Mouse (Mus musculus): ENCODE measurements around the gene Klk1. TPM values are rescaled to one million over a fixed set of nuclear protein-coding genes. Genes with fewer than 3 reads are reported as not detected.
"Not testable (repeated sequence)": the region's sequence is repeated elsewhere in the genome, so short reads cannot be mapped to it uniquely, and the experiment has no call there.

Klk1 gene
- polyA plus RNA-seq, 1 experiment: 17.1 TPM

GRCm38 (mm10) chr7:44215645-44216044 lies 9.5 kb upstream of the Klk1 start, which contains the start of gene Klk1b5:
Gene Klk1b5, plus strand, starts transcription at chr7:44215945.
- Histone ChIP-seq H3K4me3 (ENCODE audit: control insufficient read depth, low read depth, low read length) (no peak within 1 kb of the TSS), H3K36me3 (ENCODE audit: control insufficient read depth, insufficient read depth, low read length) (no peaks in the 10 kb centered on the region), H3K27ac (ENCODE audit: control insufficient read depth, insufficient read depth, low read depth, low read length) (no peak within 1 kb of the TSS), H3K4me1 (ENCODE audit: control insufficient read depth, insufficient read depth, low read length) (no peaks in the 10 kb centered on the region), H3K27me3 (ENCODE audit: control insufficient read depth, insufficient read depth, low read length) (no peaks in the 10 kb centered on the region)
- TF ChIP-seq POLR2A (IDR thresholded peaks at IDR 0.05; ENCODE audit: control insufficient read depth, low read depth, low read length) (no peak), CTCF (IDR thresholded peaks at IDR 0.05; ENCODE audit: control insufficient read depth, insufficient read depth, insufficient replicate concordance, low read depth, low read length) (no peak)

GRCm38 (mm10) chr7:44221601-44222000 lies 3.6 kb upstream of the Klk1 start:
- not testable (repeated sequence) for H3K4me3 ChIP-seq (ENCODE audit: control insufficient read depth, low read depth, low read length); H3K36me3 ChIP-seq (ENCODE audit: control insufficient read depth, insufficient read depth, low read length); H3K4me1 ChIP-seq (ENCODE audit: control insufficient read depth, insufficient read depth, low read length); H3K27ac ChIP-seq (ENCODE audit: control insufficient read depth, insufficient read depth, low read depth, low read length); H3K27me3 ChIP-seq (ENCODE audit: control insufficient read depth, insufficient read depth, low read length)

- not testable (repeated sequence) for H3K36me3 ChIP-seq (ENCODE audit: control insufficient read depth, insufficient read depth, low read length); H3K27me3 ChIP-seq (ENCODE audit: control insufficient read depth, insufficient read depth, low read length); H3K27ac ChIP-seq (ENCODE audit: control insufficient read depth, insufficient read depth, low read depth, low read length); H3K4me1 ChIP-seq (ENCODE audit: control insufficient read depth, insufficient read depth, low read length); H3K4me3 ChIP-seq (ENCODE audit: control insufficient read depth, low read depth, low read length)
These were observed 2.8 kb upstream of the Klk1 start for GRCm38 (mm10) chr7:44222335-44222734.

DNA sequence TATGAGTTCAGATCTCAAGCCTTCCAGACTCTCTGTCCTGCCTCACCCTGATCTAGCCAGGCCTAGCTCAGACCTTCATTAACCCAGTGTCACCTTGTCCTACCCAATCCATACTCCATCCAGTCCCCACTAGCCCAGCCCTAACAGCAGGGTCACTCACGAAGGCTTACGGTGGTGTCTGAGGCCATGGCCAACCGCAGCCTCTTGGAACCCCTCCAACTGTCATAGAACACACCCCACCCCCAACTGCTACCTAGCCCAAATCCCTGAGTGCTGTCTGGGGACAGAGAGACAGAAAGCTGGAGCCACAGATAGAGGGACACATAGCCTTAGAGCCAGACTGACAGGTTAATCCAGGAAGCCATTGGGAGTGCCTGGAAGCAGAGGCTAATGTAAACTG lies 10.7 kb downstream of the Klk1 start, which contains the start of gene Gm36864:
Gene Gm36864 (plus strand): TSS at position 269 of the 400 bp plus-strand sequence.
- Histone ChIP-seq H3K27ac (ENCODE audit: control insufficient read depth, insufficient read depth, low read depth, low read length) (peak within 1 kb of the TSS; percentile 96), H3K4me3 (ENCODE audit: control insufficient read depth, low read depth, low read length) (peak within 1 kb of the TSS; percentile 88), H3K27me3 (ENCODE audit: control insufficient read depth, insufficient read depth, low read length) (no peaks in the 10 kb centered on the region), H3K36me3 (ENCODE audit: control insufficient read depth, insufficient read depth, low read length) (no peaks in the 10 kb centered on the region; the same call in 1 of the 2 replicates), H3K4me1 (ENCODE audit: control insufficient read depth, insufficient read depth, low read length) (peaks cover 3% of the 10 kb centered on the region)
- TF ChIP-seq POLR2A (IDR thresholded peaks at IDR 0.05; ENCODE audit: control insufficient read depth, low read depth, low read length) (peak; percentile 81; the same call in 1 of the 2 replicates), CTCF (IDR thresholded peaks at IDR 0.05; ENCODE audit: control insufficient read depth, insufficient read depth, insufficient replicate concordance, low read depth, low read length) (no peak)

DNA sequence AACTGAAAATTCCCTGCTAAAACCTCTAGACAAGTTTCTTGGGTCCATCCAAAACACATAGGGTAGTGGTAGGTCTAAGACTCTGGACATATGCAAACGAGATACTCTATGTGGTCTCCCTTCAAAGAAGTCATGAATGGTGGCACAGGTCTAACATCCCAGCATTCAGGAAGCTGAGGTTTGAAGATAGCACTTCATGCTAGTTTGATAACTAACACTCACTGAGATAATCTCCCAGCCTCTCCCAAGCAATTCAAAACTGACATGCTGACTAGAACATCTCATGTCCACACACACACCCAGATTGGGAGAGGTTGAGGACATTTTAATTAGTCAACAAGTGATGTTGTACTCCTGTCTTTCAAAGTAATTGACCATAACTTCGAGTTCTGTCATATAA lies 14.8 kb downstream of the Klk1 start:
- Histone ChIP-seq H3K36me3 (ENCODE audit: control insufficient read depth, insufficient read depth, low read length) (no peaks in the 10 kb centered on the region; the same call in 1 of the 2 replicates), H3K4me1 (ENCODE audit: control insufficient read depth, insufficient read depth, low read length) (peaks cover 3% of the 10 kb centered on the region), H3K27ac (ENCODE audit: control insufficient read depth, insufficient read depth, low read depth, low read length) (no peak overlapping the region), H3K4me3 (ENCODE audit: control insufficient read depth, low read depth, low read length) (no peak overlapping the region), H3K27me3 (ENCODE audit: control insufficient read depth, insufficient read depth, low read length) (no peaks in the 10 kb centered on the region)
- TF ChIP-seq POLR2A (IDR thresholded peaks at IDR 0.05; ENCODE audit: control insufficient read depth, low read depth, low read length): no peak
- no peak for TF ChIP-seq CTCF (IDR thresholded peaks at IDR 0.05; ENCODE audit: control insufficient read depth, insufficient read depth, insufficient replicate concordance, low read depth, low read length)

- no peak overlapping the region for H3K27ac ChIP-seq (ENCODE audit: control insufficient read depth, insufficient read depth, low read depth, low read length)
- peaks cover 3% of the 10 kb centered on the region for H3K4me1 ChIP-seq (ENCODE audit: control insufficient read depth, insufficient read depth, low read length)
- no peaks in the 10 kb centered on the region for H3K27me3 ChIP-seq (ENCODE audit: control insufficient read depth, insufficient read depth, low read length)
- no peak overlapping the region for H3K4me3 ChIP-seq (ENCODE audit: control insufficient read depth, low read depth, low read length)
- no peaks in the 10 kb centered on the region; the same call in 1 of the 2 replicates for H3K36me3 ChIP-seq (ENCODE audit: control insufficient read depth, insufficient read depth, low read length)
- TF ChIP-seq POLR2A (IDR thresholded peaks at IDR 0.05; ENCODE audit: control insufficient read depth, low read depth, low read length) (no peak), CTCF (IDR thresholded peaks at IDR 0.05; ENCODE audit: control insufficient read depth, insufficient read depth, insufficient replicate concordance, low read depth, low read length) (no peak)
These were observed 15.6 kb downstream of the Klk1 start for GRCm38 (mm10) chr7:44240712-44241111.

GRCm38 (mm10) chr7:44241163-44241562 lies 16.0 kb downstream of the Klk1 start:
- no peak overlapping the region for H3K4me3 ChIP-seq (ENCODE audit: control insufficient read depth, low read depth, low read length)
- H3K27ac ChIP-seq (ENCODE audit: control insufficient read depth, insufficient read depth, low read depth, low read length): no peak overlapping the region
- H3K27me3 ChIP-seq (ENCODE audit: control insufficient read depth, insufficient read depth, low read length): no peaks in the 10 kb centered on the region
- peaks cover 3% of the 10 kb centered on the region for H3K4me1 ChIP-seq (ENCODE audit: control insufficient read depth, insufficient read depth, low read length)
- TF ChIP-seq POLR2A (IDR thresholded peaks at IDR 0.05; ENCODE audit: control insufficient read depth, low read depth, low read length) (no peak), CTCF (IDR thresholded peaks at IDR 0.05; ENCODE audit: control insufficient read depth, insufficient read depth, insufficient replicate concordance, low read depth, low read length) (no peak)
- no peaks in the 10 kb centered on the region; the same call in 1 of the 2 replicates for H3K36me3 ChIP-seq (ENCODE audit: control insufficient read depth, insufficient read depth, low read length)

DNA sequence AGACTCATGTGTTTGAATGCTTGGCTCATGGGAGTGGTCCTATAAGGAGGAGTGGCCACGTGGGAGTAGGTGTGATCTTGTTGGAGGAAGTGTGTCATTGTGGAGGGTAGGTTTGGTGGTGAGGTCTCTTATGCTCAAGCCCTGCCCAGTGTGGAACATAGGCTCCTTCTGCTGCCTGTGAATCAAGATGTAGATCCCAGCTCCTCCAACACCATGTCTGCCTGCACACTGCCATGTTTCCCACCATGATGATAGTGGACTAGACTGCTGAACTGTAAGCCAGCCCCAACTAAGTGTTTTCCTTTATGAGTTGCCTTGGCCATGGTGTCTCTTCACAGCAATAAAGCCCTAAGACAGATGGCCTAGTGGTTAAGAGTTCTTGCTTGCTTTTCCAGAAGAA lies 18.9 kb downstream of the Klk1 start:
- Histone ChIP-seq H3K27ac (ENCODE audit: control insufficient read depth, insufficient read depth, low read depth, low read length) (no peak overlapping the region), H3K4me3 (ENCODE audit: control insufficient read depth, low read depth, low read length) (no peak overlapping the region), H3K36me3 (ENCODE audit: control insufficient read depth, insufficient read depth, low read length) (no peaks in the 10 kb centered on the region; the same call in 1 of the 2 replicates), H3K27me3 (ENCODE audit: control insufficient read depth, insufficient read depth, low read length) (no peaks in the 10 kb centered on the region), H3K4me1 (ENCODE audit: control insufficient read depth, insufficient read depth, low read length) (peaks cover 3% of the 10 kb centered on the region)
- TF ChIP-seq CTCF (IDR thresholded peaks at IDR 0.05; ENCODE audit: control insufficient read depth, insufficient read depth, insufficient replicate concordance, low read depth, low read length) (no peak), POLR2A (IDR thresholded peaks at IDR 0.05; ENCODE audit: control insufficient read depth, low read depth, low read length) (no peak)
